20 mouse cellular contexts compared by ENCODE assay signal in genomic region chr11:32028605-32029004, GRCm38 (mm10). TPM values are rescaled to one million over a fixed set of nuclear protein-coding genes. Genes with fewer than 3 reads are reported as not detected.
A peak's percentile ranks its signal among the peaks of the same experiment; 100 is the strongest.
DNase-seq lines count a peak whose midpoint lies in the region; ATAC-seq lines count a peak whose summit lies in the region.
"Had no signal": no experiment of that assay in that cellular context is flagged by ENCODE, and none has a peak within 500 bp of the region (broad histone marks: within the 10 kb centered on the region; RNA-seq: fewer than 3 reads in every experiment).

No protein-coding gene starts in this region.

- 81% methylated on average over 3 of the region's 3 CpGs for WGBS in hindbrain, embryonic 13.5 days
- WGBS in hindbrain, embryonic 10.5 days: 81% methylated on average over 3 of the region's 3 CpGs
- 85% methylated on average over 3 of the region's 3 CpGs for WGBS in midbrain, embryonic 14.5 days

- H3K36me3 ChIP-seq in hindbrain, embryonic 13.5 days: peaks cover 26% of the 10 kb centered on the region
- peaks cover 4% of the 10 kb centered on the region; the same call in 1 of the 2 replicates for H3K36me3 ChIP-seq in hindbrain, embryonic 10.5 days
- peaks cover 12% of the 10 kb centered on the region; the same call in 1 of the 2 replicates for H3K36me3 ChIP-seq in midbrain, embryonic 14.5 days (ENCODE audit: control insufficient read depth, insufficient read depth, low read length)
- H3K36me3 ChIP-seq: embryonic facial prominence, embryonic 13.5 days; heart, embryonic 10.5 days; limb, embryonic 10.5 days had no signal

- no peak for ATAC-seq in hindbrain, embryonic 13.5 days (ENCODE audit: low FRiP score)
- peak; percentile 70 for ATAC-seq in common myeloid progenitor, adult 5-6 weeks (replicated peaks; ENCODE audit: low read depth, poor library complexity, severe bottlenecking)
- peak; percentile 69 for ATAC-seq in granulocyte monocyte progenitor cell, adult 5-6 weeks (replicated peaks; ENCODE audit: poor library complexity, severe bottlenecking)
- no peak for ATAC-seq in midbrain, embryonic 14.5 days (ENCODE audit: low FRiP score, low TSS enrichment)
- ATAC-seq: liver, postnatal 0 days had no signal

- no peak for DNase-seq in hindbrain, embryonic 10.5 days (ENCODE audit: low spot score)
- no peak for DNase-seq in midbrain, embryonic 14.5 days
- no peak for DNase-seq in gastrocnemius, postnatal 4 days (ENCODE audit: low spot score in 2 of 2)
- no peak for DNase-seq in heart, adult 11 months
- no peak for DNase-seq in gastrocnemius, postnatal 10 days
- DNase-seq: cerebellum, postnatal 10 days; gastrocnemius, postnatal 25 days; kidney, adult 18-20 months; kidney, postnatal 10 days; liver, postnatal 0 days; lung, postnatal 14 days; right cerebral cortex, postnatal 4 days; thymus, postnatal 25 days had no signal

- no peaks in the 10 kb centered on the region for H3K9me3 ChIP-seq in hindbrain, embryonic 13.5 days
- no peaks in the 10 kb centered on the region for H3K9me3 ChIP-seq in hindbrain, embryonic 10.5 days
- H3K9me3 ChIP-seq in midbrain, embryonic 14.5 days (ENCODE audit: control insufficient read depth, low read length): no peaks in the 10 kb centered on the region
- H3K9me3 ChIP-seq: embryonic facial prominence, embryonic 13.5 days; heart, embryonic 10.5 days; limb, embryonic 10.5 days had no signal

- no peak overlapping the region for H3K4me2 ChIP-seq in hindbrain, embryonic 13.5 days
- H3K4me2 ChIP-seq in midbrain, embryonic 14.5 days (ENCODE audit: low read length): 0 out of 2 replicates have a peak overlapping the region, but pooled peaks have one; percentile 33
- H3K4me2 ChIP-seq: embryonic facial prominence, embryonic 13.5 days had no signal

- H3K4me1 ChIP-seq in hindbrain, embryonic 13.5 days (replicated peaks): peaks cover 69% of the 10 kb centered on the region
- H3K4me1 ChIP-seq in hindbrain, embryonic 10.5 days (replicated peaks): peaks cover 27% of the 10 kb centered on the region
- peaks cover 62% of the 10 kb centered on the region for H3K4me1 ChIP-seq in midbrain, embryonic 14.5 days (ENCODE audit: control insufficient read depth, insufficient read depth, low read length)
- H3K4me1 ChIP-seq: heart, embryonic 10.5 days had no signal

- H3K27ac ChIP-seq in hindbrain, embryonic 13.5 days: peak overlapping the region; percentile 86
- no peak overlapping the region for H3K27ac ChIP-seq in hindbrain, embryonic 10.5 days
- H3K27ac ChIP-seq in midbrain, embryonic 14.5 days (replicated peaks; ENCODE audit: low read depth, low read length): peak overlapping the region; percentile 78
- H3K27ac ChIP-seq: embryonic facial prominence, embryonic 13.5 days; heart, embryonic 10.5 days; limb, embryonic 10.5 days had no signal

- no peak overlapping the region for H3K9ac ChIP-seq in hindbrain, embryonic 13.5 days
- no peak overlapping the region for H3K9ac ChIP-seq in midbrain, embryonic 14.5 days (replicated peaks; ENCODE audit: low read length)
- H3K9ac ChIP-seq: embryonic facial prominence, embryonic 13.5 days; liver, postnatal 0 days had no signal

- no peak overlapping the region for H3K4me3 ChIP-seq in hindbrain, embryonic 13.5 days
- H3K4me3 ChIP-seq in hindbrain, embryonic 10.5 days: no peak overlapping the region
- H3K4me3 ChIP-seq in midbrain, embryonic 14.5 days (replicated peaks; ENCODE audit: low read depth, low read length): no peak overlapping the region
- H3K4me3 ChIP-seq: embryonic facial prominence, embryonic 13.5 days; heart, embryonic 10.5 days; limb, embryonic 10.5 days had no signal

- H3K27me3 ChIP-seq in hindbrain, embryonic 13.5 days: no peaks in the 10 kb centered on the region
- no peaks in the 10 kb centered on the region for H3K27me3 ChIP-seq in hindbrain, embryonic 10.5 days (ENCODE audit: insufficient read depth, poor library complexity, severe bottlenecking)
- H3K27me3 ChIP-seq in midbrain, embryonic 14.5 days (ENCODE audit: control insufficient read depth, insufficient read depth, low read length): no peaks in the 10 kb centered on the region
- H3K27me3 ChIP-seq: CH12.LX; embryonic facial prominence, embryonic 13.5 days had no signal

RNA-seq across cellular contexts. Expression of gene Nsg2, which starts 28.3 kb away (rescaled TPM):
- 451 and 461 TPM in 2 replicates for polyA plus RNA-seq in hindbrain, embryonic 13.5 days (2015; fragmentation: Nextera tagmentation; extraction: Ambion mirVana)
- polyA plus RNA-seq in hindbrain, embryonic 10.5 days (2016; fragmentation: Nextera tagmentation; extraction: Ambion mirVana): 26.5 and 76.8 TPM in 2 replicates
- 1.8 and 3.1 TPM in 2 replicates for total RNA-seq in common myeloid progenitor, adult 5-6 weeks (2017)
- total RNA-seq in granulocyte monocyte progenitor cell, adult 5-6 weeks (2014; fragmentation: Nextera tagmentation): not detected in 2 replicates
- total RNA-seq in granulocyte monocyte progenitor cell, adult 5-6 weeks (2017): not detected in 2 replicates
- 209 and 548 TPM in 2 replicates for polyA plus RNA-seq in midbrain, embryonic 14.5 days (2014; fragmentation: Nextera tagmentation; extraction: Ambion mirVana)
- total RNA-seq in gastrocnemius, postnatal 4 days (2021): 1 to 10 TPM; 3.3 to 3.9 TPM
- 1 to 10 TPM; 1.3 to 2.6 TPM for total RNA-seq in gastrocnemius, postnatal 10 days (2021)
- polyA plus RNA-seq: liver, postnatal 0 days had no signal

Comparison
In these comparisons a context has a peak if more than half of its experiments do, and no peak if none do; other contexts are left out.
1. ATAC-seq: peak in common myeloid progenitor, adult 5-6 weeks (single experiment) and granulocyte monocyte progenitor cell, adult 5-6 weeks (single experiment); none in hindbrain, embryonic 13.5 days (single experiment) and midbrain, embryonic 14.5 days (single experiment).